Mouse (Mus musculus): ENCODE results near the gene Ccdc33.

Gene Ccdc33

GRCm38 (mm10) chr9:58118671-58119070 lies at the start of gene Ccdc33:
Ccdc33 (minus strand) TSS chr9:58118823.
- in situ Hi-C loops (cut with MboI; ENCODE audit: unreplicated experiment in 2 of 2), result no loop called here

GRCm38 (mm10) chr9:58165779-58166178 lies 47.2 kb upstream of the Ccdc33 start:
- in situ Hi-C loops (cut with MboI; ENCODE audit: unreplicated experiment in 2 of 2), result no loop called here

GRCm38 (mm10) chr9:58163146-58163545 lies 44.5 kb upstream of the Ccdc33 start:
- in situ Hi-C loops (cut with MboI; ENCODE audit: unreplicated experiment in 2 of 2), result no loop called here

GRCm38 (mm10) chr9:58162173-58162572 lies 43.5 kb upstream of the Ccdc33 start:
- in situ Hi-C loops (cut with MboI; ENCODE audit: unreplicated experiment in 2 of 2), result no loop called here

GRCm38 (mm10) chr9:58160315-58160714 lies 41.7 kb upstream of the Ccdc33 start:
- in situ Hi-C loops (cut with MboI; ENCODE audit: unreplicated experiment in 2 of 2), result no loop called here

- in situ Hi-C loops (cut with MboI; ENCODE audit: unreplicated experiment in 2 of 2), result no loop called here
These were observed 41.2 kb upstream of the Ccdc33 start for GRCm38 (mm10) chr9:58159855-58160254.

- in situ Hi-C loops (cut with MboI; ENCODE audit: unreplicated experiment in 2 of 2), result no loop called here
These were observed 40.1 kb upstream of the Ccdc33 start for GRCm38 (mm10) chr9:58158541-58159311.

- in situ Hi-C loops (cut with MboI; ENCODE audit: unreplicated experiment in 2 of 2), result no loop called here
These were observed 39.2 kb upstream of the Ccdc33 start for GRCm38 (mm10) chr9:58157838-58158237.

- in situ Hi-C loops (cut with MboI; ENCODE audit: unreplicated experiment in 2 of 2), result no loop called here
These were observed 38.4 kb upstream of the Ccdc33 start for GRCm38 (mm10) chr9:58156819-58157560.

- in situ Hi-C loops (cut with MboI; ENCODE audit: unreplicated experiment in 2 of 2), result no loop called here
These were observed 36.7 kb upstream of the Ccdc33 start for GRCm38 (mm10) chr9:58155366-58155765.

GRCm38 (mm10) chr9:58153095-58153494 lies 34.5 kb upstream of the Ccdc33 start:
- in situ Hi-C loops (cut with MboI; ENCODE audit: unreplicated experiment in 2 of 2), result no loop called here

GRCm38 (mm10) chr9:58150733-58151361 lies 32.2 kb upstream of the Ccdc33 start:
- in situ Hi-C loops (cut with MboI; ENCODE audit: unreplicated experiment in 2 of 2), result no loop called here

- in situ Hi-C loops (cut with MboI; ENCODE audit: unreplicated experiment in 2 of 2), result no loop called here
These were observed 30.2 kb upstream of the Ccdc33 start for GRCm38 (mm10) chr9:58148806-58149205.

GRCm38 (mm10) chr9:58145417-58145816 lies 26.8 kb upstream of the Ccdc33 start:
- in situ Hi-C loops (cut with MboI; ENCODE audit: unreplicated experiment in 2 of 2), result no loop called here

GRCm38 (mm10) chr9:58144664-58145063 lies 26.0 kb upstream of the Ccdc33 start:
- in situ Hi-C loops (cut with MboI; ENCODE audit: unreplicated experiment in 2 of 2), result no loop called here

- in situ Hi-C loops (cut with MboI; ENCODE audit: unreplicated experiment in 2 of 2), result no loop called here
These were observed 24.8 kb upstream of the Ccdc33 start for GRCm38 (mm10) chr9:58143419-58143818.

- in situ Hi-C loops (cut with MboI; ENCODE audit: unreplicated experiment in 2 of 2), result loop anchor here in 1 of 2 experiments (10.0 kb wide), 1 partner anchor 65 kb away; no protein-coding TSS in a partner anchor
These were observed 21.3 kb upstream of the Ccdc33 start for GRCm38 (mm10) chr9:58139947-58140346.

- in situ Hi-C loops (cut with MboI; ENCODE audit: unreplicated experiment in 2 of 2), result loop anchor here in 1 of 2 experiments (10.0 kb wide), 1 partner anchor 61 kb away; no protein-coding TSS in a partner anchor
These were observed 17.3 kb upstream of the Ccdc33 start for GRCm38 (mm10) chr9:58135921-58136321.

GRCm38 (mm10) chr9:58134906-58135305 lies 16.3 kb upstream of the Ccdc33 start:
- in situ Hi-C loops (cut with MboI; ENCODE audit: unreplicated experiment in 2 of 2), result loop anchor here in 1 of 2 experiments (10.0 kb wide), 1 partner anchor 60 kb away; no protein-coding TSS in a partner anchor

- in situ Hi-C loops (cut with MboI; ENCODE audit: unreplicated experiment in 2 of 2), result loop anchor here in 1 of 2 experiments (10.0 kb wide), 1 partner anchor 59 kb away; no protein-coding TSS in a partner anchor
These were observed 15.6 kb upstream of the Ccdc33 start for GRCm38 (mm10) chr9:58133893-58134884.

Data from v-Abl transformed pro-B cells (cell line).